Mouse (Mus musculus): Measurements from ENCODE around the gene Nr2c2ap. TPM values are rescaled to one million over a fixed set of nuclear protein-coding genes. Genes with fewer than 3 reads are reported as not detected.
A peak's percentile ranks its signal among the peaks of the same experiment; 100 is the strongest.

Gene Nr2c2ap
- 27.8 and 32.0 TPM in 2 replicates for polyA plus RNA-seq (2015; fragmentation: Nextera tagmentation; extraction: Ambion mirVana)

DNA sequence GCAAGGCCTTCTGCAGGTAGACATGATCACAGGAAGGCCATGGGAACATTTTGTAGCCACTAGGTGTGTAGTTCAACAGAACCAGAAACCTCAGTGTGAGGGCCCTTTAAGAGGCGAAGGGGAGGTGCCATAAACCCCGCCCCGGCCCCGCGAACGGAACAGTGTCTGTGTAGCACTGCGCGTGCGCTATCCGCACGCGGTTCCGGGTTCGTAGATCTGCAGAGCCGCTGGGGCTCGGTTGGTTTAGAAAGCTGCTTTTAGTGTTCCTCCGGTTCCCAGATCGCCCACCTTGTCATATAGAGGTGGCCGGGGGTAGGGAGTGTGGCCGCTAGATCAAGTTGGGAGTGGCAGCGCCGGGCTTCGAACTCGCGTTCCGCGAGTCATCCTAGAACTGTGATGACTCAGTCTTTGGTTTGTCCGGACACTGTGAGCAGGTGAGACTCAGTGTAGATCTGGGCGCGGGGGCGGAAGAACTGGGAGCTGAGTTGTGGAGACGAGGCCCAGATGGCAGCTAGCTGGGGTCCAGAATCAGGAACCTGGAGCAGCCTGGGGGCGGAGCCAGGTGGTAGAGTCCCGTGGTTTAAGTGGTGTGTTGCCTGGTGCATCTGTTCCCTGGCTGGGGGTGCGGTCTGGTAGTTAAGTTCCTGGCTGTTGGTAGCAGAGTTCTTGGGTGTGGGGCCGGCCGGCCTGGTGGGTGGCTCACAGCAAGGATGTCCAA lies at the start of gene Nr2c2ap:
Gene Nr2c2ap (plus strand): TSS at position 168 of the 718 bp plus-strand sequence.
- WGBS = under 1% methylated on average over 37 of the region's 37 CpGs

DNA sequence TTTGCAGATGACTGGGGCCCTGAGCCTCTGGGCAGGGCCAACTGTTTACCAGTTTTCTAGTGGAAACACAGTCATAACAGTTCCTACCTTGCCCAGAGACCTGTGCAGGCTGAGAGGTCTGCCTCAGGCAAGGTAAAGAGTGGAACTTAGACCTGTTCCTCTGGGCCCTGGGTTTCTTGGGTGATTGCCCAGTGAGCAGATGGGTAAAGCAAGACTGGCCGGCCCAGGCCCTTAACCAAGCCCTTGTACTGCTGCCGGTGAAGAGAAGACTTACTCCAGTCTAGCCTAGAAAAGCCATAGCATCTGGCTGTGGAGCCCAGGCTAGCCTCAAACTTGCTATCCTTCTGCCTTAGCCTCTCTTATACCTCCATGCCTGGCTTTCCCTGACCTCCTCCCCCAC lies 49.2 kb upstream of the Nr2c2ap start:
- Histone ChIP-seq H3K9me3 (ENCODE audit: low read length) (no peaks in the 10 kb centered on the region), H3K4me3 (ENCODE audit: low read depth, low read length) (no peak overlapping the region), H3K4me1 (ENCODE audit: insufficient read depth, low read depth, low read length) (no peaks in the 10 kb centered on the region; the same call in 1 of the 2 replicates), H3K36me3 (ENCODE audit: insufficient read depth, low read length) (no peaks in the 10 kb centered on the region), H3K9ac (replicated peaks; ENCODE audit: low read depth) (no peak overlapping the region), H3K27me3 (replicated peaks; ENCODE audit: insufficient read depth, low read length) (peaks cover 39% of the 10 kb centered on the region), H3K27ac (ENCODE audit: low read length) (no peak overlapping the region), H3K4me2 (replicated peaks; ENCODE audit: low read depth, low read length) (no peak overlapping the region)
- TF ChIP-seq CTCF (IDR thresholded peaks at IDR 0.05) = no peak
- no peak for TF ChIP-seq EP300 (IDR thresholded peaks at IDR 0.05)
- ATAC-seq (no peak), DNase-seq (ENCODE audit: low spot score) (no peak)
- WGBS = 92% methylated on average over 2 of the region's 2 CpGs

More for the DNA sequence above, at the start of gene Nr2c2ap:
- Histone ChIP-seq H3K4me1 (ENCODE audit: insufficient read depth, low read depth, low read length) (no peaks in the 10 kb centered on the region), H3K36me3 (ENCODE audit: insufficient read depth, low read length) (peaks cover 4% of the 10 kb centered on the region; the same call in 1 of the 2 replicates), H3K9ac (replicated peaks; ENCODE audit: low read depth) (peak within 1 kb of the TSS; percentile 66), H3K4me2 (replicated peaks; ENCODE audit: low read depth, low read length) (peak within 1 kb of the TSS; percentile 84), H3K27ac (ENCODE audit: low read length) (peak within 1 kb of the TSS; percentile 38; the same call in 1 of the 2 replicates), H3K27me3 (replicated peaks; ENCODE audit: insufficient read depth, low read length) (no peaks in the 10 kb centered on the region), H3K4me3 (ENCODE audit: low read depth, low read length) (peak within 1 kb of the TSS; percentile 79), H3K9me3 (ENCODE audit: low read length) (no peaks in the 10 kb centered on the region)
- DNase-seq (ENCODE audit: low spot score) = peak; percentile 93
- TF ChIP-seq CTCF (IDR thresholded peaks at IDR 0.05) (no peak; the same call in 1 of the 2 replicates), EP300 (IDR thresholded peaks at IDR 0.05) (no peak)
- ATAC-seq = peak; percentile 90

DNA sequence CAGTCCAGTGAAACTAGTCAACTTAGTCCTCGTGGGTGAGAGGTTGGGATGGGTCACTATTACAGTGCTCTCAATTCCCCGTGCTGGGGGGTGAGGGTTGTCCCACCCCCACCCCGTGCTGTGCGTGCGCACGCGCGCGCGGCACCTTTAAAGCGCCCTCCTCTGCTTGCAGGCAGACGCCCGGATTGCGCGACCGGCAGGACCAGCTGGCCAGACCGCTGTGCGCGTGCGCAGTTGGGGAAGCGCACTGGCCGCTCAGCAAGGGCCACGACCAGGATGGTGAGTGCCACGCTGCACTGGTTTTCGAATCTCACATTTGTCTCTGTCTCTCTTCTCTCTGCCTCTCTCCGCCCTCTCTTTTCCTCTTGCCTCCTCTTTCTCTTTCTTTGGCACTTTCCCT lies 47.8 kb upstream of the Nr2c2ap start, which contains the start of gene Hapln4:
Gene Hapln4 (plus strand): TSS at position 173 of the 400 bp plus-strand sequence.
- peaks cover 52% of the 10 kb centered on the region for H3K27me3 ChIP-seq (replicated peaks; ENCODE audit: insufficient read depth, low read length)
- peak within 1 kb of the TSS; percentile 48 for H3K4me2 ChIP-seq (replicated peaks; ENCODE audit: low read depth, low read length)
- peak; percentile 49 for DNase-seq (ENCODE audit: low spot score)
- no peaks in the 10 kb centered on the region for H3K36me3 ChIP-seq (ENCODE audit: insufficient read depth, low read length)
- H3K9ac ChIP-seq (replicated peaks; ENCODE audit: low read depth) = no peak within 1 kb of the TSS
- H3K4me1 ChIP-seq (ENCODE audit: insufficient read depth, low read depth, low read length) = no peaks in the 10 kb centered on the region; the same call in 1 of the 2 replicates
- WGBS = 2% methylated on average over 25 of the region's 26 CpGs
- peak within 1 kb of the TSS; percentile 17 for H3K4me3 ChIP-seq (ENCODE audit: low read depth, low read length)
- TF ChIP-seq EP300 (IDR thresholded peaks at IDR 0.05) (no peak), CTCF (IDR thresholded peaks at IDR 0.05) (0 out of 2 replicates have a peak, but pooled peaks have one; percentile 2)
- ATAC-seq = no peak
- no peak within 1 kb of the TSS for H3K27ac ChIP-seq (ENCODE audit: low read length)
- H3K9me3 ChIP-seq (ENCODE audit: low read length) = no peaks in the 10 kb centered on the region

GRCm38 (mm10) chr8:70084191-70085065 lies 46.7 kb upstream of the Nr2c2ap start:
- ATAC-seq = no peak
- Histone ChIP-seq H3K4me3 (ENCODE audit: low read depth, low read length) (peak overlapping the region; percentile 17), H3K9me3 (ENCODE audit: low read length) (no peaks in the 10 kb centered on the region), H3K27me3 (replicated peaks; ENCODE audit: insufficient read depth, low read length) (peaks cover 64% of the 10 kb centered on the region), H3K4me2 (replicated peaks; ENCODE audit: low read depth, low read length) (peak overlapping the region; percentile 48), H3K9ac (replicated peaks; ENCODE audit: low read depth) (no peak overlapping the region), H3K27ac (ENCODE audit: low read length) (no peak overlapping the region), H3K4me1 (ENCODE audit: insufficient read depth, low read depth, low read length) (no peaks in the 10 kb centered on the region; the same call in 1 of the 2 replicates), H3K36me3 (ENCODE audit: insufficient read depth, low read length) (no peaks in the 10 kb centered on the region)
- TF ChIP-seq CTCF (IDR thresholded peaks at IDR 0.05) (peak; percentile 44), EP300 (IDR thresholded peaks at IDR 0.05) (no peak)
- 5% methylated on average over 56 of the region's 71 CpGs for WGBS
- no peak for DNase-seq (ENCODE audit: low spot score)

DNA sequence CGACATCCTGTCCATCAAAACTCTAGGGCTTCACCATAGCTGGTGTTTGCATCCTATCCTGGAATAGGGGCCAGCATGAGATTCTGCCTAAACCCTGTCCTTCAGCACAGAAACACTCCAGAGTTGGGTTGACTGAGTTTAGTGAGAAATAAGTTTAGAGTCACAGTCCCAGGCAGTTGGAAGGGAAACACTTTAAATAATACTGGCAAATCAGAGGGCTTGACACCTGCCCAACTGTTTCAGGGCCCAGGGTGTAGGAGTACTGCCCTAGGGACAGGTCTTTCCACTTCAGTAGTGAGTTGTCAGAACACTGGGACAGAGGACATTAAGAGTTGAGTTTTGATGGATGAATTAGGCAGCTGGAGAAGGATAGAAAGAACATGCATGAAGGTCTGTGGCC lies 45.0 kb upstream of the Nr2c2ap start:
- H3K9me3 ChIP-seq (ENCODE audit: low read length) = no peaks in the 10 kb centered on the region
- TF ChIP-seq EP300 (IDR thresholded peaks at IDR 0.05) (no peak), CTCF (IDR thresholded peaks at IDR 0.05) (no peak)
- H3K9ac ChIP-seq (replicated peaks; ENCODE audit: low read depth) = no peak overlapping the region
- no peak overlapping the region for H3K4me2 ChIP-seq (replicated peaks; ENCODE audit: low read depth, low read length)
- peaks cover 64% of the 10 kb centered on the region for H3K27me3 ChIP-seq (replicated peaks; ENCODE audit: insufficient read depth, low read length)
- WGBS = 40% methylated on average over 1 of the region's 1 CpGs
- DNase-seq (ENCODE audit: low spot score) = no peak
- no peak for ATAC-seq
- no peaks in the 10 kb centered on the region for H3K36me3 ChIP-seq (ENCODE audit: insufficient read depth, low read length)
- no peak overlapping the region for H3K4me3 ChIP-seq (ENCODE audit: low read depth, low read length)
- H3K4me1 ChIP-seq (ENCODE audit: insufficient read depth, low read depth, low read length) = no peaks in the 10 kb centered on the region; the same call in 1 of the 2 replicates
- H3K27ac ChIP-seq (ENCODE audit: low read length) = no peak overlapping the region

DNA sequence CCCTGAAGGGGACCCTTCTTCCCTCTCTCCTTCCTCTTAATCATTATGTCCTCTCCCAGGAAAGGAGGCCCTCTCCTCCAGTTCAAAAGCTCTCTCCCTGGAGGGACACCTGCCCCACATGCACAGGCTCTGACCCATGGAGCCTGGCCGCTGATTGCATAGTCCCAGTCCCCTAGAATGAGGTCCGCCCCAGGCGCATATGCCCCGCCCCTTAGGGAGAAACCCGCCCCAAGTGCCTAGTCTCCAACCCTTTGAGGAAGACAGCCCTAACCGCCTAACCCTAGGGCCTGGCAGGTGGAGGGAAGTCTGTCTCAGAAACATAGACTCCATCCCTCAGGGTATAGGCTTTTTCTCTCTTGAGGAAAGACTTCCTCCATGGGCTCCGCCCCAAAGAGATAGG lies 43.9 kb upstream of the Nr2c2ap start:
- Histone ChIP-seq H3K4me3 (ENCODE audit: low read depth, low read length) (no peak overlapping the region), H3K27me3 (replicated peaks; ENCODE audit: insufficient read depth, low read length) (peaks cover 64% of the 10 kb centered on the region), H3K4me1 (ENCODE audit: insufficient read depth, low read depth, low read length) (no peaks in the 10 kb centered on the region; the same call in 1 of the 2 replicates), H3K9ac (replicated peaks; ENCODE audit: low read depth) (no peak overlapping the region), H3K27ac (ENCODE audit: low read length) (no peak overlapping the region), H3K4me2 (replicated peaks; ENCODE audit: low read depth, low read length) (no peak overlapping the region), H3K9me3 (ENCODE audit: low read length) (no peaks in the 10 kb centered on the region), H3K36me3 (ENCODE audit: insufficient read depth, low read length) (no peaks in the 10 kb centered on the region)
- DNase-seq (ENCODE audit: low spot score) = no peak
- WGBS = 6% methylated on average over 7 of the region's 7 CpGs
- ATAC-seq = no peak
- TF ChIP-seq EP300 (IDR thresholded peaks at IDR 0.05) (no peak), CTCF (IDR thresholded peaks at IDR 0.05) (no peak)
